Mouse (Mus musculus) midbrain, embryonic 10.5 days (tissue): ENCODE measurements around the gene Tmem236. TPM values are rescaled to one million over a fixed set of nuclear protein-coding genes. Genes with fewer than 3 reads are reported as not detected.
"Not testable (repeated sequence)": the region's sequence is repeated elsewhere in the genome, so short reads cannot be mapped to it uniquely, and the experiment has no call there.

Experiments
- DNase-seq: peaks from one replicate; pipeline ENCODE4 v3.0.0-alpha.2; 2017; ENCODE audit warnings: low spot score
- H3K27ac ChIP-seq: fragments of 300-500 bp; sonication (generic); replicated peaks from 2 replicates; pipeline ENCODE4 v1.5.1; 2016; ENCODE audit warnings: mild to moderate bottlenecking
- H3K27me3 ChIP-seq: fragments of 300-500 bp; sonication (generic); 2 replicates; pipeline ENCODE4 v1.6.1; 2016; ENCODE audit warnings: low read depth, mild to moderate bottlenecking; ENCODE audit not compliant: poor library complexity, severe bottlenecking
- H3K36me3 ChIP-seq: fragments of 300-500 bp; sonication (generic); 2 replicates; pipeline ENCODE4 v1.6.1; 2016; ENCODE audit warnings: mild to moderate bottlenecking, moderate library complexity
- H3K4me1 ChIP-seq: fragments of 300-500 bp; sonication (generic); 2 replicates; pipeline ENCODE4 v1.6.1; 2016
- H3K4me3 ChIP-seq: fragments of 300-500 bp; sonication (generic); 2 replicates; pipeline ENCODE4 v1.5.1; 2016; ENCODE audit warnings: mild to moderate bottlenecking, moderate library complexity
- H3K9me3 ChIP-seq: fragments of 300-500 bp; sonication (generic); replicated peaks from 2 replicates; pipeline ENCODE4 v1.6.1; 2016; ENCODE audit warnings: mild to moderate bottlenecking
- WGBS: fragments of 180-500 bp; shearing (Covaris S2); methylation state at CpG from one replicate; pipeline ENCODE4 v1.1.7; 2016; 5-methylcytosine and 5-hydroxymethylcytosine counted together
- polyA plus RNA-seq: library from polyadenylated mRNA; unstranded; fragments of >200 nt; fragmentation: Nextera tagmentation; extraction: Ambion mirVana; gene quantifications from 2 replicates; pipeline ENCODE4 v1.2.1, GENCODE M21; 2016

Tmem236 gene
- polyA plus RNA-seq, 1 experiment from 2014 or later: 0.04 TPM

GRCm38 (mm10) chr2:14159756-14160155, 14.6 kb upstream of the Tmem236 start:
- Histone ChIP-seq H3K27me3 (no peaks in the 10 kb centered on the region), H3K9me3 (no peaks in the 10 kb centered on the region), H3K27ac (no peak overlapping the region), H3K4me1 (peaks cover under 1% of the 10 kb centered on the region; the same call in 1 of the 2 replicates), H3K36me3 (0 out of 2 replicates have a peak, but pooled peaks cover 5% of the 10 kb centered on the region), H3K4me3 (no peak overlapping the region)
- WGBS: 88% methylated on average over 2 of the region's 2 CpGs
- no peak for DNase-seq

GRCm38 (mm10) chr2:14164459-14165030, 9.8 kb upstream of the Tmem236 start:
- no peaks in the 10 kb centered on the region for H3K9me3 ChIP-seq
- peaks cover 6% of the 10 kb centered on the region; the same call in 1 of the 2 replicates for H3K4me1 ChIP-seq
- no peaks in the 10 kb centered on the region for H3K36me3 ChIP-seq
- H3K27me3 ChIP-seq: no peaks in the 10 kb centered on the region
- DNase-seq: no peak
- no peak overlapping the region for H3K4me3 ChIP-seq
- no peak overlapping the region for H3K27ac ChIP-seq
- WGBS: 79% methylated on average over 5 of the region's 5 CpGs

- H3K9me3 ChIP-seq: no peaks in the 10 kb centered on the region
- H3K4me1 ChIP-seq: peaks cover 6% of the 10 kb centered on the region; the same call in 1 of the 2 replicates
- H3K27me3 ChIP-seq: no peaks in the 10 kb centered on the region
- H3K36me3 ChIP-seq: no peaks in the 10 kb centered on the region
- H3K27ac ChIP-seq: no peak overlapping the region
- H3K4me3 ChIP-seq: no peak overlapping the region
- DNase-seq: no peak
- 73% methylated on average over 2 of the region's 2 CpGs for WGBS
Observed at GRCm38 (mm10) chr2:14165066-14165465, 9.3 kb upstream of the Tmem236 start.

- Histone ChIP-seq H3K4me1 (peaks cover 6% of the 10 kb centered on the region; the same call in 1 of the 2 replicates), H3K36me3 (no peaks in the 10 kb centered on the region), H3K27me3 (no peaks in the 10 kb centered on the region), H3K4me3 (no peak overlapping the region), H3K27ac (no peak overlapping the region), H3K9me3 (no peaks in the 10 kb centered on the region)
- DNase-seq: no peak
- WGBS: 82% methylated on average over 3 of the region's 3 CpGs
Observed at GRCm38 (mm10) chr2:14165618-14166344, 8.5 kb upstream of the Tmem236 start.

GRCm38 (mm10) chr2:14167721-14168120, 6.6 kb upstream of the Tmem236 start:
- Histone ChIP-seq H3K27ac (no peak overlapping the region), H3K4me3 (no peak overlapping the region), H3K4me1 (peaks cover 6% of the 10 kb centered on the region; the same call in 1 of the 2 replicates), H3K36me3 (no peaks in the 10 kb centered on the region), H3K9me3 (no peaks in the 10 kb centered on the region), H3K27me3 (no peaks in the 10 kb centered on the region)
- no peak for DNase-seq

- 0 out of 2 replicates have a peak, but pooled peaks cover 3% of the 10 kb centered on the region for H3K9me3 ChIP-seq
- WGBS: 83% methylated on average over 2 of the region's 2 CpGs
- H3K4me3 ChIP-seq: no peak overlapping the region
- no peaks in the 10 kb centered on the region for H3K4me1 ChIP-seq
- H3K36me3 ChIP-seq: no peaks in the 10 kb centered on the region
- H3K27me3 ChIP-seq: no peaks in the 10 kb centered on the region
- no peak for DNase-seq
- no peak overlapping the region for H3K27ac ChIP-seq
Observed at GRCm38 (mm10) chr2:14176460-14177193, 2.3 kb downstream of the Tmem236 start.

GRCm38 (mm10) chr2:14184375-14184774, 10.1 kb downstream of the Tmem236 start:
- no peaks in the 10 kb centered on the region for H3K27me3 ChIP-seq
- H3K27ac ChIP-seq: no peak overlapping the region
- no peak for DNase-seq
- H3K4me1 ChIP-seq: no peaks in the 10 kb centered on the region
- H3K36me3 ChIP-seq: no peaks in the 10 kb centered on the region
- no peak overlapping the region for H3K4me3 ChIP-seq
- H3K9me3 ChIP-seq: 0 out of 2 replicates have a peak, but pooled peaks cover 3% of the 10 kb centered on the region

GRCm38 (mm10) chr2:14190684-14191083, 16.4 kb downstream of the Tmem236 start:
- H3K9me3 ChIP-seq: no peaks in the 10 kb centered on the region
- no peak for DNase-seq
- H3K27ac ChIP-seq: no peak overlapping the region
- H3K4me1 ChIP-seq: no peaks in the 10 kb centered on the region
- H3K4me3 ChIP-seq: no peak overlapping the region
- WGBS: 91% methylated on average over 4 of the region's 4 CpGs
- H3K27me3 ChIP-seq: no peaks in the 10 kb centered on the region
- H3K36me3 ChIP-seq: no peaks in the 10 kb centered on the region

GRCm38 (mm10) chr2:14191601-14192000, 17.3 kb downstream of the Tmem236 start:
- H3K27me3 ChIP-seq: no peaks in the 10 kb centered on the region
- no peaks in the 10 kb centered on the region for H3K36me3 ChIP-seq
- 85% methylated on average over 4 of the region's 4 CpGs for WGBS
- H3K4me3 ChIP-seq: no peak overlapping the region
- no peaks in the 10 kb centered on the region for H3K9me3 ChIP-seq
- no peak for DNase-seq
- no peak overlapping the region for H3K27ac ChIP-seq
- H3K4me1 ChIP-seq: no peaks in the 10 kb centered on the region

GRCm38 (mm10) chr2:14192046-14192445, 17.7 kb downstream of the Tmem236 start:
- Histone ChIP-seq H3K27me3 (no peaks in the 10 kb centered on the region), H3K36me3 (no peaks in the 10 kb centered on the region), H3K4me3 (no peak overlapping the region), H3K4me1 (no peaks in the 10 kb centered on the region), H3K27ac (no peak overlapping the region), H3K9me3 (no peaks in the 10 kb centered on the region)
- no peak for DNase-seq
- 86% methylated on average over 6 of the region's 6 CpGs for WGBS

GRCm38 (mm10) chr2:14198325-14198903, 24.1 kb downstream of the Tmem236 start:
- not testable (repeated sequence) for H3K9me3 ChIP-seq, H3K27ac ChIP-seq, H3K4me3 ChIP-seq, H3K4me1 ChIP-seq, H3K36me3 ChIP-seq, H3K27me3 ChIP-seq, DNase-seq
- 88% methylated on average over 1 of the region's 2 CpGs for WGBS

GRCm38 (mm10) chr2:14199621-14200020, 25.3 kb downstream of the Tmem236 start:
- Histone ChIP-seq H3K27ac (no peak overlapping the region), H3K27me3 (no peaks in the 10 kb centered on the region), H3K36me3 (no peaks in the 10 kb centered on the region), H3K4me1 (no peaks in the 10 kb centered on the region), H3K9me3 (no peaks in the 10 kb centered on the region), H3K4me3 (no peak overlapping the region)
- WGBS: 56% methylated on average over 2 of the region's 2 CpGs
- no peak for DNase-seq
